Mouse (Mus musculus) intestine, embryonic 14.5 days (tissue): ENCODE data around the gene Gabarapl2. TPM values are rescaled to one million over a fixed set of nuclear protein-coding genes. Genes with fewer than 3 reads are reported as not detected.

Experiments used
- ATAC-seq: fragments of 200-750 bp; cut with Nextera tagmentation; replicated peaks from 2 replicates; pipeline ENCODE4 v1.8.0; 2017; ENCODE audit warnings: low read depth, moderate number of reproducible peaks, moderate TSS enrichment, moderate library complexity; ENCODE audit not compliant: low FRiP score, low TSS enrichment
- DNase-seq: peaks from one replicate; pipeline ENCODE4 v3.0.0-alpha.2; 2018; ENCODE audit warnings: low spot score
- H3K27ac ChIP-seq: fragments of 300-500 bp; sonication (generic); 2 replicates; pipeline ENCODE4 v1.5.1; 2014; ENCODE audit warnings: low read depth, mild to moderate bottlenecking, control low read depth
- H3K27me3 ChIP-seq: fragments of 300-500 bp; sonication (generic); replicated peaks from 2 replicates; pipeline ENCODE4 v1.6.1; 2014; ENCODE audit warnings: low read length, control low read depth; ENCODE audit not compliant: control insufficient read depth, insufficient read depth
- H3K36me3 ChIP-seq: fragments of 300-500 bp; sonication (generic); 2 replicates; pipeline ENCODE4 v1.6.1; 2014; ENCODE audit warnings: low read length, control low read depth; ENCODE audit not compliant: control insufficient read depth, insufficient read depth
- H3K4me1 ChIP-seq: fragments of 300-500 bp; sonication (generic); replicated peaks from 2 replicates; pipeline ENCODE4 v1.6.1; 2014; ENCODE audit warnings: low read length, control low read depth, mixed read lengths; ENCODE audit not compliant: control insufficient read depth, insufficient read depth
- H3K4me2 ChIP-seq: fragments of 300-500 bp; sonication (generic); 2 replicates; pipeline ENCODE4 v1.6.1; 2014; ENCODE audit warnings: low read length
- H3K4me3 ChIP-seq: fragments of 300-500 bp; sonication (generic); 2 replicates; pipeline ENCODE4 v1.5.1; 2014; ENCODE audit warnings: low read depth, low read length, control low read depth, mixed read lengths
- H3K9ac ChIP-seq: fragments of 300-500 bp; sonication (generic); 2 replicates; pipeline ENCODE4 v1.6.1; 2014; ENCODE audit warnings: mild to moderate bottlenecking, low read length
- H3K9me3 ChIP-seq: fragments of 300-500 bp; sonication (generic); 2 replicates; pipeline ENCODE4 v1.6.1; 2016; ENCODE audit warnings: low read length, control low read depth; ENCODE audit not compliant: control insufficient read depth
- WGBS: fragments of 180-500 bp; shearing (Covaris S2); extraction: QIAGEN DNeasy Blood & Tissue Kit; methylation state at CpG from one replicate; pipeline ENCODE4 v1.1.7; 2014; 5-methylcytosine and 5-hydroxymethylcytosine counted together
- polyA plus RNA-seq: library from polyadenylated mRNA; unstranded; fragments of >200 nt; fragmentation: Nextera tagmentation; extraction: Ambion mirVana; gene quantifications from 2 replicates; pipeline ENCODE4 v1.2.1, GENCODE M21; 2014

The Gabarapl2 gene
- polyA plus RNA-seq, 1 experiment from 2014 or later: 182 TPM

GRCm38 (mm10) chr8:111957231-111957630 is 16.7 kb downstream of the Gabarapl2 start:
- no peaks in the 10 kb centered on the region for H3K27me3 ChIP-seq
- no peaks in the 10 kb centered on the region; the same call in 1 of the 2 replicates for H3K4me1 ChIP-seq
- no peak overlapping the region for H3K4me3 ChIP-seq
- H3K9ac ChIP-seq: no peak overlapping the region
- H3K27ac ChIP-seq: no peak overlapping the region
- peaks cover 45% of the 10 kb centered on the region for H3K36me3 ChIP-seq
- ATAC-seq: no peak
- no peak overlapping the region for H3K4me2 ChIP-seq
- no peak for DNase-seq
- no peaks in the 10 kb centered on the region for H3K9me3 ChIP-seq
- WGBS: 90% methylated on average over 2 of the region's 2 CpGs

GRCm38 (mm10) chr8:111960591-111961321 is 20.3 kb downstream of the Gabarapl2 start:
- Histone ChIP-seq H3K27ac (no peak overlapping the region), H3K9ac (no peak overlapping the region), H3K4me1 (no peaks in the 10 kb centered on the region), H3K36me3 (peaks cover 18% of the 10 kb centered on the region), H3K4me3 (no peak overlapping the region), H3K9me3 (no peaks in the 10 kb centered on the region), H3K27me3 (no peaks in the 10 kb centered on the region), H3K4me2 (no peak overlapping the region)
- ATAC-seq (no peak), DNase-seq (no peak)
- 71% methylated on average over 15 of the region's 15 CpGs for WGBS

GRCm38 (mm10) chr8:111961330-111961729 is 20.8 kb downstream of the Gabarapl2 start:
- Histone ChIP-seq H3K36me3 (peaks cover 17% of the 10 kb centered on the region), H3K4me1 (no peaks in the 10 kb centered on the region), H3K27ac (no peak overlapping the region), H3K4me3 (no peak overlapping the region), H3K9ac (no peak overlapping the region), H3K9me3 (no peaks in the 10 kb centered on the region), H3K4me2 (no peak overlapping the region), H3K27me3 (no peaks in the 10 kb centered on the region)
- WGBS: 67% methylated on average over 3 of the region's 3 CpGs
- ATAC-seq (no peak), DNase-seq (no peak)

GRCm38 (mm10) chr8:111962589-111962988 is 22.1 kb downstream of the Gabarapl2 start:
- DNase-seq: no peak
- Histone ChIP-seq H3K9ac (no peak overlapping the region), H3K4me1 (no peaks in the 10 kb centered on the region), H3K27me3 (no peaks in the 10 kb centered on the region), H3K4me3 (no peak overlapping the region), H3K36me3 (peaks cover 14% of the 10 kb centered on the region; the same call in 1 of the 2 replicates), H3K4me2 (no peak overlapping the region), H3K9me3 (no peaks in the 10 kb centered on the region), H3K27ac (no peak overlapping the region)
- 60% methylated on average over 1 of the region's 1 CpGs for WGBS
- no peak for ATAC-seq

- Histone ChIP-seq H3K27ac (no peak overlapping the region), H3K4me1 (no peaks in the 10 kb centered on the region), H3K27me3 (no peaks in the 10 kb centered on the region), H3K4me2 (no peak overlapping the region), H3K36me3 (peaks cover 19% of the 10 kb centered on the region; the same call in 1 of the 2 replicates), H3K4me3 (no peak overlapping the region), H3K9me3 (no peaks in the 10 kb centered on the region), H3K9ac (no peak overlapping the region)
- 75% methylated on average over 10 of the region's 10 CpGs for WGBS
- DNase-seq: no peak
- no peak for ATAC-seq
These were observed 22.6 kb downstream of the Gabarapl2 start for GRCm38 (mm10) chr8:111963091-111963490.

- Histone ChIP-seq H3K9me3 (no peaks in the 10 kb centered on the region), H3K4me3 (no peak overlapping the region), H3K27me3 (no peaks in the 10 kb centered on the region), H3K36me3 (peaks cover 20% of the 10 kb centered on the region; the same call in 1 of the 2 replicates), H3K27ac (no peak overlapping the region), H3K4me1 (no peaks in the 10 kb centered on the region), H3K4me2 (no peak overlapping the region), H3K9ac (no peak overlapping the region)
- no peak for DNase-seq
- ATAC-seq: no peak
- 84% methylated on average over 4 of the region's 4 CpGs for WGBS
These were observed 23.0 kb downstream of the Gabarapl2 start for GRCm38 (mm10) chr8:111963546-111963945.

- Histone ChIP-seq H3K27ac (no peak overlapping the region), H3K27me3 (no peaks in the 10 kb centered on the region), H3K4me3 (no peak overlapping the region), H3K9ac (no peak overlapping the region), H3K9me3 (no peaks in the 10 kb centered on the region), H3K36me3 (peaks cover 17% of the 10 kb centered on the region; the same call in 1 of the 2 replicates), H3K4me2 (no peak overlapping the region), H3K4me1 (no peaks in the 10 kb centered on the region)
- ATAC-seq: no peak
- 59% methylated on average over 5 of the region's 5 CpGs for WGBS
- DNase-seq: no peak
These were observed 23.8 kb downstream of the Gabarapl2 start for GRCm38 (mm10) chr8:111964351-111964750.

- DNase-seq: no peak
These were observed 24.5 kb downstream of the Gabarapl2 start for GRCm38 (mm10) chr8:111964849-111965561.

More at GRCm38 (mm10) chr8:111964849-111965561, 24.5 kb downstream of the Gabarapl2 start:
- Histone ChIP-seq H3K9ac (no peak overlapping the region), H3K27ac (no peak overlapping the region), H3K4me2 (no peak overlapping the region), H3K4me3 (no peak overlapping the region), H3K4me1 (no peaks in the 10 kb centered on the region), H3K36me3 (peaks cover 15% of the 10 kb centered on the region; the same call in 1 of the 2 replicates), H3K9me3 (no peaks in the 10 kb centered on the region), H3K27me3 (no peaks in the 10 kb centered on the region)
- 65% methylated on average over 7 of the region's 7 CpGs for WGBS
- ATAC-seq: no peak
